Mouse (Mus musculus): ENCODE results near the gene Zbtb3.
"Not testable (repeated sequence)": the region's sequence is repeated elsewhere in the genome, so short reads cannot be mapped to it uniquely, and the experiment has no call there.

Gene Zbtb3

DNA sequence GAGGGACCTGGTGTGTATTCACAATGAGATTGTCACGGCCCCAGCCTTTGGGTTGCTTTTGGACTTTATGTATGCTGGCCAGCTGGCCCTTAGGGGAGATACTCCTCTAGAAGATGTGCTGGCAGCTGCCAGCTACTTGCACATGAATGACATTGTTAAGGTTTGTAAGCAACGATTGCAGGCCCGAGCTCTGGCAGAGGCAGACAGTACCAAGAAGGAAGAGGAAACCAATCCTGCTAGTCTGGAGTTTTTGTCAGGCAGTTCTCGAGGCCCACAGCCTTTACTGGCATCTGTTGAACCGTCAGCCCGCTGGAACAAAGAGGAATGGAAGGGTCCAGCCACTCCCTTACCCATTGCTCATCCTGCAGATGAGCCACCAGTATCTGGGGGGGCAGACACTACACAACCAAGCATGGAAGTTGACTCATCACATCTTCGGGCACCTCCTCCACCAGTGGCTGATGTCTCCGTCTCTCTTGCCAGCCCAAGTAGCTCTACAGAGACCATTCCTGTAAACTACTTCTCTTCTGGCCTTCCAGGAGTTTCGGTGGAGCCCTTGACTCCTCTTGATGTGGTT lies 937 bp downstream of the Zbtb3 start:
- no peak for DNase-seq (ENCODE audit: low read depth in 1 of 2, low spot score in 2 of 2)

DNA sequence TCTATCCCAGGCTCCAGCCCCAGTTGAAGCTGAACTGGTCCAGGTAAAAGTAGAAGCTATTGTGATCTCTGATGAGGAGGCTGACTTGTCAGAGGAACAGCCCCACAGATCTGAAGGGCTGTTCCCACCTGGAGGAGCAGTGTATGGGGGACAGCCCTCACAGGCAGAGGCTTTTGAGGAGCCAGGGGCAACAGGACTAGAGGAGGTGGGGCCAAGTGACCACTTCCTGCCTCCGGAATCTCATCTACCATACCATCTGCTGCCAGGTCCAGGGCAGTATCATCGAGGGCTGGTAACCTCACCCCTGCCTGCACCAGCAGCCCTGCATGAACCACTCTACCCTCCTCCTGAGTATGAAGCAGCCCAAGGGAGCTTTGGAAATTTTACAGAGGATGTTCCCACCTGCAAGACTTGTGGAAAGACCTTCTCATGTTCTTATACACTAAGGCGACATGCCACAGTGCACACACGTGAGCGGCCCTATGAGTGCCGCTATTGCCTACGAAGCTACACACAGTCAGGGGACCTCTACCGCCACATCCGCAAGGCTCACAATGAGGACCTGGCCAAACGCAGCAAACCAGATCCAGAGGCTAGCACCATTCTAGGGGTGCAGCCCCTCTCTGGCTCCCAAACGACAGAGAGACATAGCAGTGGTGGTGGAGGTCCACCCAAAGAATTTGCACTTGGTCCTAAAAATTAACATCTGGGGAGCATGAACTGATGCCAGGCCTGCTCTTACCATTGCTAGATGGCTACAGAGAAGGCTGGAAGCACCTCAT lies 1.7 kb downstream of the Zbtb3 start:
- no peak for DNase-seq (ENCODE audit: low read depth in 1 of 2, low spot score in 2 of 2)

DNA sequence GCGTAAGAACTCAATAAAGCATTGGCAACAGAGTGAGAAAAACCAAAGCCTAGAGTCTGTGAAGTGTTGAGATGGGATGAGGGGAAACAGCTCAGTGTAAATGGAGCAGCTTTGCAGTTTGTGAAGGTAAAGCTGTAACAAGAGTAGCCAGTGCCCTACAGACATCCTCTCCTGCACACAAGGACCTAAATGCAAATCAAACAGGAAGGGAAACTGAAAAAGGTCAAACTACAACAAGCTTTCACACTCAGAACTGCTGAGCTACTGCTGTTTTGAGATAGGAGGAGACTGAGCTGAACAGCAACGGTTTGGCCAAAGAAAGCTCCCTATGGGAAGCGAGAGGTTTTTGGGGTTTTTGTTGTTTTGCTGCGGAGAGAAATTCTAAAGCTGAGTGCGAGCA lies 4.5 kb downstream of the Zbtb3 start:
- no peak for DNase-seq (ENCODE audit: low read depth in 1 of 2, low spot score in 2 of 2)

DNA sequence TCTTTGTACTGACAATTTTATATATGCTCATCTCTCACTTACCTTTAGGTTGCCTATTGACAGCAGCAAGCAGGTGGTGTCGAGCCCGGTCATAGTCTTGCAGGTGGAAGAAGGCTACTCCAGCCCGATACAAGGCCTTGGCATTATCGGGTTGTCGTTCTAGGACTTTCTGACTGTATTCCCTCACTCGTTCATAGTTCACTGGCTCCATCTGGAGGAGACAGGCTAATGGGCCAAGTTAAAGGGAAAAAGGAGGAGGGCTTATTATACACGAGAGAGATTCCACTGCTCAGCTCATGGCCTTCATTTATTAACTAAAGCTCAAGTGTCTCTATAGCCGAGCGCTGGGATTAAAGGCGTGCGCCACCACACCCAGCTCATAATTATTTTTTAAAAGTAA lies 13.5 kb downstream of the Zbtb3 start:
- DNase-seq (ENCODE audit: low read depth in 1 of 2, low spot score in 2 of 2): no peak

DNA sequence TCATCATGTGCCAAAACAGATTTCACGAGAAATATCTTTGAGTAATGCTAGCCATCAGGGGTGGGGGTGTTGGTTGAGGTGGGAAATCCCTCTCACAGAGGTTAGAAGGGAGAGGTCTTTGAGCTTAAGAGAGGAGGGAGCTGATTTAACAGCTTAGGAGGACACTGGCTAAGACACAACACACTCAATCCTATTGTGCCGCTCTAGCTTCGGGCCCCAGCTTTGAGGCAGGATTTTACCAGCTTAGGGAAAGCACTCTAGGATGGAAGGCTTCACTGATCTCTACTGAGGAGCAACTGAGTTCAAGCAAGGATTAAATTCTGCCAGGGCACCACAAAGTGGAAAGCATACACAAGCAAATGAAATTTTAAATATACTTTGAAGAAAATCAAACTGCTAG lies 14.6 kb downstream of the Zbtb3 start:
- no peak for DNase-seq (ENCODE audit: low read depth in 1 of 2, low spot score in 2 of 2)

DNA sequence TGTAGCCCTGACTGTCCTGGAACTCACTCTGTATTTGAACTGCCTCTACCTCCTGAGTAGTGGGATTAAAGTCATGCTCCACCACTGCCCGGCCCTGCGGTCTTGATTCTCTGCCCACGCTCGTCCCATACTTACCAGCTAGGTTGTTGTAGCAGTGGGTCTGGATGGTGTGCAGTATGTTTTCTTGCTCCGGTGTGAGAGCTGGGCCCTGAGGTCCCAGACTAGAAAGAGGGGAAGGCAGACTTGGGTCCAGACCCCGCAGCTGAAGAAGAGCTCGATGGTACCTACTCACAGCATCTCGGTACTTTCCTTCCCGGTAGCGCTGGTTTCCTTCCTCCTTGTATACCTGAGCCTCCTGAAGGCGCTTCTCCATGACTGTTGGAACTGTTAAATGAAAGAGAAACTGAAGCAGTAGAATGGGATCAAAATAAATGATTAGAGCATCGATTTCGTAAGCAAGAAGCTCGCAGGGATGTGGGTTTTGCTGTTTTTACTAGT lies 16.0 kb downstream of the Zbtb3 start:
- no peak for DNase-seq (ENCODE audit: low read depth in 1 of 2, low spot score in 2 of 2)

DNA sequence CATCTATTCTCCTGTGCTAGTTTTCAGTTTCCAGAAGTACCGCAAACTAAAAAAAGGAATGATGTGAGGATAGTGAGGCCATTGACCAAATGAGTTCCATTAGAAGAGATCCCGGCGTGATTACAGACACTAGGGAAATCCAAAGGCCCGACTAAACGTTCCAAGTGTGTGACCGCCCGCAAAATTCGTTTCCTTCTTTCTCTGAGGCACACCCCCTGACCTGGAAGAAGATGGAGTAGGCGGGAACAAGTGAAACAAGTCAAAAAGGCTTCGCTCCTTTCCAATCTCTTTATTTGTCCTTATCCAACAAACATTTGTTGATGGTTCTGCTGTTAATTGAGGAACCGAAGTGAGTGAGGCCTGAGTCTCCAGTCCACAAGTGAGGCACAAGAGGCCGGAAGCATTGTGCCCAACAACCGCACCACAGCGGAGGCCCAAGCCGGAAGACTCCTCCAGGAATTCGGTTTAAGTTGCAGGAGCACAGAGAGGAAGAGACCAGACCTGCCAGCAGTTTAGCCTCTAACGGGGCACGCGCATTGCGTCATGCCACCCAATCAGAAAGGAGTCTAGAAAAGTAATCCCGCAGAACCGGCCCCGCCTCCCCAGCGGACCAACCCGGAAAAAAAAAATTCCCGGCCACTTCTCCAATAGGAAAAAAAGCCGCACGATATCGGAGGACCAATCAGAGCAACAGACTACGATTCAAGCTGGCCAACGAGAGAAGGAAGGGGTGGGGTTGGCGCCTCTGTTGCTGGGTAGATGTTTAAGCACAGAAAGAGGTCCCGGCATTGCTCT lies 16.6 kb downstream of the Zbtb3 start, which contains the start of gene Ttc9c:
Gene Ttc9c, minus strand, starts transcription at position 533 of the 795 bp plus-strand sequence.
- DNase-seq (ENCODE audit: low read depth in 1 of 2, low spot score in 2 of 2): peak; percentile 89 to 90

DNA sequence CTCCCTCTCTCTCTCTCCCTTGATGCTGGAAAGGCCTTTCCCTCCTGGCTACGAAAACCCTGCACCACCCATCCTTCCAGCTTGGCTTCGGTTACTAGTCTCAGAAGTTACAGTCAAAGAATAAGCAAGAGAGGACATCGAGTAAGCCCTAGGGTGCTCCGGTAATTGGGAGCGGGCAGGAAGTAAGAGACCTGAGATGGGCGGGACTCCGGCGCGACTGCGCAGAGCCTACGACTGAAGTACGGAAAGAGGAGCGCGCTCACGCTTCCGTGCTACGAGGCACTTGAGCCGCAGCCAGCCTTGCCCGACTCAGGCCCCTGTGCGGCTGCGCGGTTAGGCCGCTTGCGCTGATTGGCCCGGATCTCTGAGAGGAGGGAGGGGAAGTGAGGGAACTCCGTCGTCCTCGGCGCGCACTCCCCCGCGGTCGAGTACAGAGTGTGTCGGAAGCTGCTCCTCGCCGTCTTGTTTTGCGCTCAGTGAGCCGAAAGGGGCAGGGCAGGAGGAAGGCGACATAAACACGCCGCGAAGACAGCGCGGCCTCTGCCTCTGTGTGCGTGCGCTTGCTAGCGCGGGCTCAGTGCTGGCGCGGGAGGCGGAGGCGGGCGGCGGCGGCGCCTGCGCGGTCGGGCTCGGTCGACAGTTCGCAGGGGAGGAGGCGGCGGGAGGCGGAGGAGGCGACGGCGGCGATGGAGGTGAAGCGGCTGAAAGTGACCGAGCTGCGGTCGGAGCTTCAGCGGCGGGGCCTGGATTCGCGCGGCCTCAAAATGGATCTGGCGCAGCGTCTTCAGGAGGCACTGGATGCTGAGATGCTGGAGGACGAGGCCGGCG lies 17.5 kb downstream of the Zbtb3 start, which contains the start of gene Hnrnpul2:
Gene Hnrnpul2, plus strand, starts transcription at position 415 of the 828 bp plus-strand sequence.
- peak; percentile 95 to 96 for DNase-seq (ENCODE audit: low read depth in 1 of 2, low spot score in 2 of 2)

DNA sequence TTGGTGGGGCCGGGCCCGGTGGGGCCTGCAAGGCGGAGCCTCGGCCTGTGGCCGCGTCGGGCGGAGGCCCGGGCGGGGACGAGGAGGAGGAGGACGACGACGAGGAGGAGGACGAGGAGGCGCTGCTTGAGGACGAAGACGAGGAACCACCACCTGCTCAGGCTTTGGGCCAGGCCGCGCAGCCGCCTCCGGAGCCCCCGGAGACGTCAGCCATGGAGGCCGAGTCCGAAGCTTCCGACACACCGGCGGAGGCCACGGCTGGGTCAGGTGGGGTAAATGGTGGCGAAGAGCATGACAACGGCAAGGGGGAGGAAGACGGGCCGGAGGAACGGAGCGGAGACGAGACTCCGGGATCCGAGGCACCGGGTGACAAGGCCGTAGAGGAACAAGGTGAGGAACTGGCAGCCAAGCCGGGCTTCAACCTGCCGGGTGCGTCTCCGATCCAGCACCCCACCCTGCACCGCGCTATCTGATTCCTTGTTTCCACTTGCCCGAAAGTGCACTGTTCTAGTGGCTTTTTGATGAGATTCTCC lies 18.1 kb downstream of the Zbtb3 start:
- no peak for DNase-seq (ENCODE audit: low read depth in 1 of 2, low spot score in 2 of 2)

DNA sequence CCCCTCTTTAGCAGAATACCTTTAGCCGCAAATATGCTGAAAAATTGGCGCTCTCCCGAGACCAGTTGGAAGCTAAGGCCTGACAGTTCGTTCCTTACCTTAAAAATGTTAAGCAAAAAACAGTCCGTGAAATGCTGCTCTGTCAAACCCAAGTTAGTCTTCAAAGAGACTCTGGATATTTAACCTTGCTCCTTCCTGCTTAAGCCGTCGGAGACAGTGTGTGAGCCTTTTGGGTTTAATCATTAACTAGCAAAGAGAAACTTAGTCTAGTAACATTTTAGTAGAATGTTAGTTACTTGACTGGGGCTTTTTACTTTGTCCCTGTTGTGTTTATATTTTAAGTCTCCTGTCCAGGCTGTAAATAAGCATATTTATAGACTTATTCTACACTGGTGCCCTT lies 18.8 kb downstream of the Zbtb3 start:
- no peak for DNase-seq (ENCODE audit: low read depth in 1 of 2, low spot score in 2 of 2)

DNA sequence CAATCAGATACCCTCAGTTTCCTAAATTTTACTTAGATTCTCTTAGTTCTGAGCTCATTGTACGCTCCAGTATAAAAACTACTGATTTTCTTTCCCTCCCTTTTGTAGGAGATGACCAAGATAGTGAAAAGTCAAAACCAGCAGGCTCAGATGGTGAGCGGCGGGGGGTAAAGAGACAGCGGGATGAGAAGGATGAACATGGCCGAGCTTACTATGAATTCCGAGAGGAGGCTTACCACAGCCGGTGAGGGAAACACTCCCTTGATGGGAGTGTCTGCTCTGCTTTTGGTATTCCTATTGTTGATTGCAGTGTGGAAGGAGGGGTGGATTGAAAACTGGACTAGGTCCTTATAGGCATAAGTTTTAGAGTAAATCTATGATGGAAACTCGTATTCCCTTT lies 20.3 kb downstream of the Zbtb3 start:
- DNase-seq (ENCODE audit: low read depth in 1 of 2, low spot score in 2 of 2): no peak

DNA sequence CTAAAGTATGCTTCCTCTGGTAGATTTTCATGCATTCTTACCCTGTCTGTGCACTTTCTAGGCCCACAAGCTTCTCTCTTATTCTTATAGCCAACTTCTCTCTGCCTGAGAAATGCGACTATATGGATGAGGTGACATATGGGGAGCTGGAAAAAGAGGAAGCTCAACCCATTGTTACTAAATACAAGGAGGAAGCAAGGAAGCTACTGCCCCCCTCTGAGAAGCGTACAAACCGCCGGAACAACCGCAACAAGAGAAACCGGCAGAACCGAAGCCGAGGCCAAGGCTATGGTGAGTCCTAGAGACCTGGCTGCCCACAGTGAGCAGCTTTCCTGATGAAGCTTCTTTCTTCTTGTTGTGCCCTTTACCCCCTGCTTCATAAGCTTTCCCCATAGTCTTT lies 27.3 kb downstream of the Zbtb3 start, which contains the start of gene AC129217.1:
Gene AC129217.1, plus strand, starts transcription at position 114 of the 400 bp plus-strand sequence.
- peak; percentile 42 for DNase-seq (ENCODE audit: low read depth in 1 of 2, low spot score in 2 of 2)

DNA sequence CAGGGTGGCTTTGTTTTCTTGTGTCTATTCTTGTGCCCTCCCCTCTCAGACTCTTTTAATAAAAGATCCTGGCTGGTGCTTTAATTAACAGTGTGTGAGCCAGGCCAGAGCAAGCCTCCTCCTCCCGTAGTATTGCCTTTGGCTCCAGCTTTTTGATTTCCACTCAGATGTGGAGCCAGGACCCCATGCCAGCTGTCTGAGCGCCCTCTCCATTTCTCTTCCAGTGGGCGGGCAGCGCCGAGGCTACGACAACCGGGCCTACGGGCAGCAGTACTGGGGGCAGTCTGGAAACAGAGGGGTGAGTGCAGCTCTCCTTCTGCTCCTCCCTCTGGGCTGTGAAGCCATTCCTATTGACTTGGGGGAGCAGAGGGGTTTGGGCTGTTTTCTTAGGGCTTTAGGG lies 28.3 kb downstream of the Zbtb3 start:
- DNase-seq (ENCODE audit: low read depth in 1 of 2, low spot score in 2 of 2): no peak

DNA sequence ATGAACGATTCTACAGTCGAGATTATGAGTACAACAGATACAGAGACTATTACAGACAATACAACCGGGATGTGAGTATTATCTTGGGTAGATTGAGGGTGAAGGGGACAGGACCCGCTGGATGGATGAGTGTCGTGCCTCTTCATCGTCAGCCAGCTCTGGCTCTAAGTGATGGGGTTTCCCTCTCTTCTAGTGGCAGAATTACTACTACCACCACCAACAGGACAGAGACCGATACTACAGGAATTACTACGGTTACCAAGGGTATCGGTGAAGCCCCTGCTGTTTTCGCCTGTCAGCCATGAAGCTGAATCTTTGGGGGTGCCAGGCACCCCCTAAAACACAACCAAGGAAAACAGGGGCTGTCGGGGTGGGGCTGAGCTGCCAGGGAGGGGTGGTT lies 28.9 kb downstream of the Zbtb3 start:
- DNase-seq (ENCODE audit: low read depth in 1 of 2, low spot score in 2 of 2): no peak

DNA sequence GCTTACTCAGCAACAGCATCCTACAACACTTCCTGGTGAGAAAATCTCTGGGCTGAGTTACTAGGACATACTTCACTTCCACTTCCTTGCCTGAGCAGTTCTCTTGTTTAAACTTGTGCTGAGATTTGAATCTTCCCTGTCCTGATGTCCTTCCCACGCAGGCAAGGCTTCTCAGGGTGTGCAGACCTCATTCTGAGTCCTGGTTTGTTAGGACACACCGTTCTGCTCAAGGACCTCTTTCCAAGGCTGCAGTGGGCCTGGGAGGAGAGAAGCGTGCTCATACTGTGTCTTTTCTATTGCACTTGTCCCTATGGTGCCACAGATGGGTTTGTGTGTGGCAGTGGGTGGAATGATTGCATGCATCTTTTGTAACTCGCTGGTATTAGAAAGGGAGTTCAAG lies 30.6 kb downstream of the Zbtb3 start:
- no peak for DNase-seq (ENCODE audit: low read depth in 1 of 2, low spot score in 2 of 2)

DNA sequence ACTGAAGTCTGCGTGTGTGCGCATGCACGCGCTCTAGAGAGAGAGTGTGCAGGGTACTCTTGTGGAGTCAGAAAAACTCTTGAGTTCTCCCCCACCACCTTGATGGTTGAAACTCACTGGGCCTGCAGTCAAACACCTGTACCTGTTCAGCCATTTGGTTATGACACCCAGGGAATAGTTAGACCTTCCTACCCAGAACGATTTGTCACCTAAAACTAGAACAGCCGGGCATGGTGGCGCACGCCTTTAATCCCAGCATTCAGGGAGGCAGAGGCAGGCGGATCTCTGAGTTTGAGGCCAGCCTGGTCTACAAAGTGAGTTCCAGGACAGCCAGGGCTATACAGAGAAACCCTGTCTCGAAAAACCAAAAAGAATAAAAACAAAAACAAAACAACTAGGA lies 34.0 kb downstream of the Zbtb3 start:
- DNase-seq (ENCODE audit: low read depth in 1 of 2, low spot score in 2 of 2): not testable (repeated sequence)

DNA sequence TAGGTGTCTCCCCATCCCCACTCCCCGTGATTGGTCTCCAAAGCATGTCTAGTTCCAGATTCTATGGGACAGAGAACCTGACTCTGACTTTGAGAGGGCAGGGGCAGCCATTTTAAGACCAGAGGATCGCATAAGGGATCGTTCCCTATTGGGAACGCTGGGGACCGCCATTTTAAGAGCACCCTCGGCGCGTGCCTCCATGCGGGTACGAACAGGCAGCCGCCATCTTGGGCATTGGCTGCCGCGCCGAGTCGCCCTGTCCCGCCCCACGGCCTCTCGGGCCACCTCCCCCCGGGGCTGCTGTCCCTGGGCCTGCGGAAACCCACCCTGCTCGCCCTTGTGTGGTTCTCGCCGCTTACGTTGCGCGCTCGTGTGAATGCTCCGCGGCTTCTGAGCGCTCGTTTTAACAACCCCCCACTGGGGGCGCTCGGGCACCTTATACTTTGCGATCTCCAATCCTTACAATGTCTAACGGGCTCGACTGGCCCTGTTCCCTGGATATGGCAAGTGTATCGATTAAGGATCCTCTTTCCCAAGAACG lies 35.0 kb downstream of the Zbtb3 start, which contains the start of gene Bscl2:
Gene Bscl2, plus strand, starts transcription at position 217 of the 541 bp plus-strand sequence.
- peak; percentile 64 to 79 for DNase-seq (ENCODE audit: low read depth in 1 of 2, low spot score in 2 of 2)

DNA sequence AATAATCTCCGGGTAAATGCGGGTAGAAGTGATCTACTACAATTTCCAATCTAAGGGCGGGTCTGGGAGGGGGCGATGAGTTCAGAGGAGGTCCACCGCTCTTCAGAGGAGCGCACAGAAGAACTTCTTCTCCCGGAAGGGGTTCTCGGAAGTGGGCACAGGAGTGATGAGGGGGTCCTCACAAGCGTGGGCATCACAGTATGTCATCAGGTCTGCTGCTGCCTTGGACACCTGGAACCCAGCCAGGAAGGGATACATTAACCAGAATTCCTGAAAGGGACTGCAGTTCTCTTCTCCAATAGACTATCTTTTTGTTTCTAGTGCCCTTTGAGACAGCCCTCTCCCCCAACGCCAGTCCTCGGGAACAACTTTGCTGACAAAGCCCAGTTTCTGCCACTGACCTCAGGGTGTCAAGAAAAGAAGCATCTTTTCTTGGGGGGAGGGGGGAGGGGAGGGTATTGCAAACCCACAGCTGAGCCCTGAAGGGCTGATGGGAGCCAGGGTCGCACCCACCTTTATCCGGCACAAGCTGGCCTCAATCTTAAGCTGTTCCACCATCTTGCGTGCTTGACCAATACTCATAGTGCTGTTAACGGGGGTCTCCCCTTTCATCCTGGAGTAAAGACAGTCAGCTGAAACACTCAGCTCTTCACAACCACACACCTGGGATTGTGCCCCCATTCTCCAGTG lies 35.8 kb downstream of the Zbtb3 start:
- DNase-seq (ENCODE audit: low read depth in 1 of 2, low spot score in 2 of 2): no peak

DNA sequence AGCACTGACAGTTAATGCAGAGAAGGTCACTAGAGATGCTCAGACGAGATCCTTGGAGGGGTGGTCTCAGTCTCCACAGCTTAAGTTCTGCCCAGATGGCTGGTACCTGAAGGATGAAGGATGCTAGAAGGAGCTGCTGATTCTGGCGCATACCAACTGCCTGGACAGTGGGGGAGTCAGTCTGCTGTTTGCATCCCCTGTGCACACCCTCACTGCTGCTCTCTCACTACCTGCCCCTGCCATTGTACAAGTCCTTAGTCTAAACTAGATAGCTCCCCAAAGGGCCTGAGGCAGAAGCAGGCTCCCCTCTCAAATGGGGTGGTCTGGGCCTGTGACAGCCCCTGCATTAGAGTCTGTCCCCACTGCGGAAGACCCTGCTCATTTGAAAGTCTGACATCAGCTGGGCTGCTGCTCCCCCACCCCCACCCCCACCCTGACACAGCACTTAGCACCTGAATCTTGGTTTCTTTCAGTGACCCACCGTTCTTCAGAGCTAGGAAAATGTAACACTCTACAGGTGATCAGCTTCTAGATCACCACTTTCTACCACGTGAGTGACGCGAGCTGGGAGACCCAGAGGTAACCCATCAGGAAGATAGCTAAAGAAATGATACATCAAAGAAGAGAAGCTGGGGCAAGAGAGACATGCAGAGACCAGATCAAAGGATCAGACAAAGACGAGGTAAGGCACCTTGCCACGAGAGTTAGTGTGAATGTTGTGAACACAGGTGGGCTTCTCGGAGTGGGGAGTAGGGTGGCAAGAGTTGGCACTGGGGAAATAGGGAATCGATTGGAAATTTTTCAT lies 37.0 kb downstream of the Zbtb3 start, which contains the start of gene Gng3:
Gene Gng3, minus strand, starts transcription at position 92 of the 805 bp plus-strand sequence.
- no peak for DNase-seq (ENCODE audit: low read depth in 1 of 2, low spot score in 2 of 2)
